21 mouse cellular contexts compared by ENCODE assay signal in genomic region chr1:158897339-158897738, GRCm38 (mm10).
DNase-seq lines count a peak whose midpoint lies in the region; ATAC-seq and TF ChIP-seq lines count a peak whose summit lies in the region.
"Had no signal": no experiment of that assay in that cellular context is flagged by ENCODE, and none has a peak within 500 bp of the region (broad histone marks: within the 10 kb centered on the region; RNA-seq: fewer than 3 reads in every experiment).

No protein-coding gene starts in this region.

- no peaks in the 10 kb centered on the region for H3K9me3 ChIP-seq in embryonic facial prominence, embryonic 14.5 days (ENCODE audit: control insufficient read depth, low read length)
- no peaks in the 10 kb centered on the region for H3K9me3 ChIP-seq in embryonic facial prominence, embryonic 10.5 days
- no peaks in the 10 kb centered on the region for H3K9me3 ChIP-seq in forebrain, embryonic 10.5 days
- H3K9me3 ChIP-seq in hindbrain, embryonic 11.5 days (ENCODE audit: control insufficient read depth, low read length): no peaks in the 10 kb centered on the region
- H3K9me3 ChIP-seq: forebrain, embryonic 13.5 days; heart, embryonic 12.5 days; hindbrain, embryonic 10.5 days; hindbrain, embryonic 15.5 days had no signal

- H3K27me3 ChIP-seq in embryonic facial prominence, embryonic 14.5 days (replicated peaks; ENCODE audit: control insufficient read depth, insufficient read depth, low read length): no peaks in the 10 kb centered on the region
- H3K27me3 ChIP-seq in embryonic facial prominence, embryonic 10.5 days (replicated peaks; ENCODE audit: low read depth, poor library complexity, severe bottlenecking): no peaks in the 10 kb centered on the region
- H3K27me3 ChIP-seq in Patski: no peaks in the 10 kb centered on the region
- no peaks in the 10 kb centered on the region for H3K27me3 ChIP-seq in forebrain, embryonic 10.5 days (ENCODE audit: poor library complexity, severe bottlenecking)
- no peaks in the 10 kb centered on the region for H3K27me3 ChIP-seq in hindbrain, embryonic 11.5 days (ENCODE audit: control insufficient read depth, insufficient read depth, low read length)
- H3K27me3 ChIP-seq: CH12.LX; forebrain, embryonic 13.5 days; heart, embryonic 12.5 days; hindbrain, embryonic 15.5 days had no signal

- POLR2A ChIA-PET in Patski (lab: Charles Lee): no interaction called here

- ATAC-seq in embryonic facial prominence, embryonic 14.5 days (ENCODE audit: low read depth): no peak
- peak; percentile 95 for ATAC-seq in Patski
- ATAC-seq in hindbrain, embryonic 11.5 days (ENCODE audit: low FRiP score): no peak
- ATAC-seq: forebrain, embryonic 13.5 days; forebrain, postnatal 0 days; intestine, embryonic 16.5 days had no signal

- H3K4me3 ChIP-seq in embryonic facial prominence, embryonic 14.5 days (ENCODE audit: low read depth, low read length): no peak overlapping the region
- H3K4me3 ChIP-seq in embryonic facial prominence, embryonic 10.5 days: no peak overlapping the region
- no peak overlapping the region for H3K4me3 ChIP-seq in forebrain, embryonic 10.5 days
- no peak overlapping the region for H3K4me3 ChIP-seq in hindbrain, embryonic 11.5 days (ENCODE audit: low read depth, low read length)
- H3K4me3 ChIP-seq: forebrain, embryonic 13.5 days; gastrocnemius, adult 2 months; heart, embryonic 12.5 days; hindbrain, embryonic 10.5 days; hindbrain, embryonic 15.5 days had no signal

- in situ Hi-C loops in Patski (cut with MboI; ENCODE audit: low pct_unique_long_range_greater_than_20kb): no loop called here

- H3K27ac ChIP-seq in embryonic facial prominence, embryonic 14.5 days (replicated peaks; ENCODE audit: low read depth, low read length): no peak overlapping the region
- no peak overlapping the region for H3K27ac ChIP-seq in embryonic facial prominence, embryonic 10.5 days (replicated peaks)
- no peak overlapping the region for H3K27ac ChIP-seq in forebrain, embryonic 10.5 days
- no peak overlapping the region for H3K27ac ChIP-seq in hindbrain, embryonic 11.5 days (ENCODE audit: low read depth, low read length)
- H3K27ac ChIP-seq: forebrain, embryonic 13.5 days; gastrocnemius, adult 2 months; hindbrain, embryonic 10.5 days; hindbrain, embryonic 15.5 days had no signal

- H3K36me3 ChIP-seq in embryonic facial prominence, embryonic 14.5 days (ENCODE audit: control insufficient read depth, insufficient read depth, low read length): no peaks in the 10 kb centered on the region
- H3K36me3 ChIP-seq in embryonic facial prominence, embryonic 10.5 days (replicated peaks): no peaks in the 10 kb centered on the region
- no peaks in the 10 kb centered on the region for H3K36me3 ChIP-seq in forebrain, embryonic 10.5 days (replicated peaks)
- no peaks in the 10 kb centered on the region for H3K36me3 ChIP-seq in hindbrain, embryonic 11.5 days (ENCODE audit: control insufficient read depth, insufficient read depth, low read length)
- H3K36me3 ChIP-seq: heart, embryonic 12.5 days; hindbrain, embryonic 10.5 days; hindbrain, embryonic 15.5 days had no signal

- H3K4me1 ChIP-seq in embryonic facial prominence, embryonic 14.5 days (ENCODE audit: control insufficient read depth, insufficient read depth, low read length): no peaks in the 10 kb centered on the region
- no peaks in the 10 kb centered on the region for H3K4me1 ChIP-seq in embryonic facial prominence, embryonic 10.5 days
- 0 out of 2 replicates have a peak, but pooled peaks cover 4% of the 10 kb centered on the region for H3K4me1 ChIP-seq in forebrain, embryonic 10.5 days
- no peaks in the 10 kb centered on the region for H3K4me1 ChIP-seq in hindbrain, embryonic 11.5 days (replicated peaks; ENCODE audit: control insufficient read depth, insufficient read depth, low read length)
- H3K4me1 ChIP-seq: forebrain, embryonic 13.5 days; heart, embryonic 12.5 days; hindbrain, embryonic 10.5 days; hindbrain, embryonic 15.5 days had no signal

- H3K9ac ChIP-seq in embryonic facial prominence, embryonic 14.5 days (ENCODE audit: low read depth, low read length): no peak overlapping the region
- no peak overlapping the region for H3K9ac ChIP-seq in hindbrain, embryonic 11.5 days (ENCODE audit: low read depth, low read length)
- H3K9ac ChIP-seq: forebrain, embryonic 13.5 days; forebrain, postnatal 0 days; heart, embryonic 12.5 days; hindbrain, embryonic 15.5 days had no signal

- CTCF ChIA-PET in Patski (lab: Charles Lee): no interaction called here

- no peak overlapping the region for H3K4me2 ChIP-seq in embryonic facial prominence, embryonic 14.5 days (ENCODE audit: low read depth, low read length)
- no peak overlapping the region for H3K4me2 ChIP-seq in hindbrain, embryonic 11.5 days (replicated peaks; ENCODE audit: low read depth, low read length)
- H3K4me2 ChIP-seq: forebrain, embryonic 13.5 days; heart, embryonic 12.5 days; hindbrain, embryonic 15.5 days had no signal

- peak; percentile 7 for DNase-seq in embryonic facial prominence, embryonic 14.5 days (ENCODE audit: low spot score)
- DNase-seq in embryonic facial prominence, embryonic 10.5 days (ENCODE audit: low spot score): no peak
- DNase-seq in 416B (ENCODE audit: low read depth) (peak; percentile 1), Patski (ENCODE audit: low read depth, low spot score) (peak; percentile 43)
- no peak for DNase-seq in forebrain, embryonic 10.5 days (ENCODE audit: extremely low spot score, low spot score)
- DNase-seq in hindbrain, embryonic 11.5 days (ENCODE audit: low spot score): no peak
- DNase-seq in frontal cortex, postnatal 10 days (ENCODE audit: low spot score in 2 of 2): no peak
- DNase-seq: adrenal gland, adult 8-10 months; cerebellum, adult 18-20 months; cerebellum, adult 9-11 months; cerebellum, postnatal 36 days; forebrain, postnatal 0 days; gastrocnemius, adult 2 months; gastrocnemius, postnatal 25 days; kidney, adult 8-10 months had no signal

- TF ChIP-seq CTCF in Patski (IDR thresholded peaks at IDR 0.05): no peak

Comparison
In these comparisons a context has a peak if more than half of its experiments do, and no peak if none do; other contexts are left out.
1. DNase-seq: peak in embryonic facial prominence, embryonic 14.5 days (single experiment), 416B (single experiment) and Patski (single experiment); none in embryonic facial prominence, embryonic 10.5 days (single experiment), forebrain, embryonic 10.5 days (single experiment), hindbrain, embryonic 11.5 days (single experiment) and frontal cortex, postnatal 10 days (0 of 2).